Mouse (Mus musculus) G1E (cell line): ENCODE data around the gene Rpap2.

Experiments used
- CTCF ChIP-seq: IDR thresholded peaks from 2 replicates; pipeline ENCODE4 v1.5.1; 2012; ENCODE audit warnings: low read depth, low read length, inconsistent platforms, mixed read lengths
- GATA1 ChIP-seq: IDR thresholded peaks from 2 replicates; pipeline ENCODE4 v1.6.1; 2012; ENCODE audit warnings: borderline replicate concordance, low read length, inconsistent platforms, mixed read lengths
- TAL1 ChIP-seq: conservative IDR thresholded peaks from 2 replicates; pipeline ENCODE4 v1.6.1; 2012; ENCODE audit warnings: low read depth, low read length, inconsistent platforms, mixed read lengths

DNA sequence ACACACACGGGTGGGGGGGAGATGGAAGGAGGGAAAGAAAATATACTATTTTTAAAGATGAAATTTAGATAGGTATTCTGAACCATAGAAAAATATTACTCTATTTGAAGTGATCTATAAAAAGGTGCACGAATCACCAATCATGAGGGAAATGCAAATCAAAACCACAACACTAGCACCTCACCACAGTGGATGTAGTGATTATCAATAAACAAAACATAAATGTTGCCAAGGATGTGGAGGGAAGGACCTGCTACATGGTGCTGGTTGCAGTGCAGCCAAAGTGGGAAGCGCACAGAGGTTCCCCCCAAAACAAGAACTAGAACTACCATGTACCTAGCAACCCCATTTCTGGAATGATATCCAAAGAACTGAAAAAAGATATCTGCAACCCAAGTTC, 97.8 kb downstream of the Rpap2 start:
- TF ChIP-seq CTCF (no peak), TAL1 (no peak), GATA1 (no peak)
